In genomic region chr6:112699115-112699514, GRCm38 (mm10) we compare ENCODE assay signal across 21 mouse cellular contexts. TPM values are rescaled to one million over a fixed set of nuclear protein-coding genes. Genes with fewer than 3 reads are reported as not detected.
DNase-seq lines count a peak whose midpoint lies in the region; ATAC-seq and TF ChIP-seq lines count a peak whose summit lies in the region.
"Had no signal": no experiment of that assay in that cellular context is flagged by ENCODE, and none has a peak within 500 bp of the region (broad histone marks: within the 10 kb centered on the region; RNA-seq: fewer than 3 reads in every experiment).

No protein-coding gene starts in this region.

- H3K9ac ChIP-seq in midbrain, embryonic 11.5 days (ENCODE audit: low read length): no peak overlapping the region

- no peaks in the 10 kb centered on the region for H3K36me3 ChIP-seq in midbrain, embryonic 11.5 days (ENCODE audit: control insufficient read depth, insufficient read depth, low read length)
- no peaks in the 10 kb centered on the region for H3K36me3 ChIP-seq in midbrain, embryonic 10.5 days
- H3K36me3 ChIP-seq in testis, adult 2 months (ENCODE audit: control insufficient read depth, insufficient read depth, low read length): peaks cover 3% of the 10 kb centered on the region; the same call in 1 of the 2 replicates

- no peak for ATAC-seq in midbrain, embryonic 11.5 days (ENCODE audit: low FRiP score)
- ATAC-seq: activated CD4-positive, CD25-positive, alpha-beta regulatory T cell, adult 4 months; CD4-positive, CD25-positive, alpha-beta regulatory T cell, adult 4 months; Patski had no signal

- no peaks in the 10 kb centered on the region for H3K9me3 ChIP-seq in midbrain, embryonic 11.5 days (ENCODE audit: control insufficient read depth, low read length)
- peaks cover 2% of the 10 kb centered on the region; the same call in 1 of the 2 replicates for H3K9me3 ChIP-seq in midbrain, embryonic 10.5 days (replicated peaks)
- H3K9me3 ChIP-seq: G1E had no signal

- 72% methylated on average over 1 of the region's 1 CpGs for WGBS in midbrain, embryonic 11.5 days
- WGBS in midbrain, embryonic 10.5 days: 63% methylated on average over 1 of the region's 1 CpGs

- DNase-seq in cerebellum, postnatal 10 days: peak; percentile 51 to 54
- no peak for DNase-seq in cerebellum, adult 9-10 months
- peak; percentile 17 for DNase-seq in midbrain, embryonic 11.5 days (ENCODE audit: low spot score, missing footprints)
- DNase-seq in midbrain, embryonic 10.5 days (ENCODE audit: low spot score): no peak
- DNase-seq in testis, postnatal 14 days (ENCODE audit: low spot score): no peak
- DNase-seq in induced T-regulatory cell, adult 2 months (ENCODE audit: low read depth): peak; percentile 3
- no peak for DNase-seq in urinary bladder, postnatal 4 days (ENCODE audit: low spot score in 2 of 2)
- DNase-seq: adrenal gland, adult 2 months; adrenal gland, adult 8-10 months; adrenal gland, postnatal 10 days; adrenal gland, postnatal 14 days; adrenal gland, postnatal 25 days; adrenal gland, postnatal 36 days; B cell, adult 2 months; cerebellum, adult 11 months; cerebellum, adult 11-12 months had no signal

- 0 out of 2 replicates have a peak, but pooled peaks cover 2% of the 10 kb centered on the region for H3K27me3 ChIP-seq in midbrain, embryonic 11.5 days (ENCODE audit: control insufficient read depth, insufficient read depth, low read length)
- H3K27me3 ChIP-seq in midbrain, embryonic 10.5 days (ENCODE audit: low read depth, poor library complexity, severe bottlenecking): peaks cover 23% of the 10 kb centered on the region
- no peaks in the 10 kb centered on the region for H3K27me3 ChIP-seq in testis, adult 2 months (ENCODE audit: control insufficient read depth, insufficient read depth, low read length)
- H3K27me3 ChIP-seq: Patski had no signal

- no peak overlapping the region for H3K4me2 ChIP-seq in midbrain, embryonic 11.5 days

- no peak for TF ChIP-seq POLR2A in testis, adult 2 months (IDR thresholded peaks at IDR 0.05; ENCODE audit: control insufficient read depth, low read depth, low read length)

- no peak overlapping the region for H3K4me3 ChIP-seq in midbrain, embryonic 11.5 days (ENCODE audit: low read depth, low read length)
- no peak overlapping the region for H3K4me3 ChIP-seq in midbrain, embryonic 10.5 days
- peak overlapping the region; percentile 6; the same call in 1 of the 2 replicates for H3K4me3 ChIP-seq in testis, adult 2 months (ENCODE audit: control insufficient read depth, low read depth, low read length)

- H3K27ac ChIP-seq in midbrain, embryonic 11.5 days (ENCODE audit: low read depth, low read length): no peak overlapping the region
- H3K27ac ChIP-seq in midbrain, embryonic 10.5 days (replicated peaks): no peak overlapping the region
- H3K27ac ChIP-seq in testis, adult 2 months (ENCODE audit: control insufficient read depth, insufficient read depth, low read depth, low read length): no peak overlapping the region

- no peak for TF ChIP-seq CTCF in testis, adult 2 months (IDR thresholded peaks at IDR 0.05; ENCODE audit: control insufficient read depth, insufficient read depth, insufficient replicate concordance, low read depth, low read length)

- no peaks in the 10 kb centered on the region for H3K4me1 ChIP-seq in midbrain, embryonic 11.5 days (ENCODE audit: control insufficient read depth, insufficient read depth, low read length)
- peaks cover 20% of the 10 kb centered on the region for H3K4me1 ChIP-seq in midbrain, embryonic 10.5 days
- H3K4me1 ChIP-seq in testis, adult 2 months (ENCODE audit: control insufficient read depth, insufficient read depth, low read length): peaks cover 6% of the 10 kb centered on the region

RNA-seq across cellular contexts. Expression of gene Rad18, which starts 2.6 kb away (rescaled TPM):
- 38.2 and 39.7 TPM in 2 replicates for polyA plus RNA-seq in midbrain, embryonic 11.5 days (2014; fragmentation: Nextera tagmentation; extraction: Ambion mirVana)
- 50.0 and 54.2 TPM in 2 replicates for polyA plus RNA-seq in midbrain, embryonic 10.5 days (2016; fragmentation: Nextera tagmentation; extraction: Ambion mirVana)
- 21.1 and 24.1 TPM in 2 replicates for polyA plus RNA-seq in testis, adult 2 months (2012; rRNA removed)

Comparison
In these comparisons a context has a peak if more than half of its experiments do, and no peak if none do; other contexts are left out.
1. DNase-seq: peak in cerebellum, postnatal 10 days (2 of 2), midbrain, embryonic 11.5 days (single experiment) and induced T-regulatory cell, adult 2 months (single experiment); none in cerebellum, adult 9-10 months (single experiment), midbrain, embryonic 10.5 days (single experiment), testis, postnatal 14 days (single experiment) and urinary bladder, postnatal 4 days (0 of 2).